Mouse (Mus musculus) liver, adult 2 months (tissue): ENCODE data around the gene Cdc6.

ENCODE experiments used
- CTCF ChIP-seq: fragments of 200-500 bp; IDR thresholded peaks from 2 replicates; pipeline ENCODE4 v1.5.1; 2011; ENCODE audit warnings: low read depth, low read length, control low read depth
- POLR2A ChIP-seq: fragments of 200-500 bp; IDR thresholded peaks from 2 replicates; pipeline ENCODE4 v1.6.1; 2011; ENCODE audit warnings: low read length, control low read depth; ENCODE audit not compliant: insufficient read depth; ENCODE audit errors: extremely low read depth

DNA sequence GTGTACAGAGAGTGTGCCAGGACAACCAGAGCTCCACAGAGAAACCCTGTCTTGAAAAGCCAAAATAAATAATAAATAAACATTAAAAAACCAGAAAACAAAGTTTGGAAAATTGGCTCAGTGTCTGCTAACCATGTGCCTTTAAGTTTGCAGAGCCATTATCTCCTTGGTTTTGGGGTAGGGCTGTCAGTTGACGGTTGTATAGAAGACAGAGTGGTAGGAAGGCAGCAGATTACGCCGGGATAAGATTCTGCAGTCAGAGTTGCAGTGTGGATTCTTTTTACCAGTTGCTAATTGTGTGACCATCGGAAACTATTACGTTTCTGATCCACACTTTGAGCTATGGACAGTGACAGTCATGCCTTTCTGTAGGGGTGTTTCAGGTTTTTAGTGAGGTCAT, 17.6 kb upstream of the Cdc6 start:
- no peak for TF ChIP-seq CTCF
- TF ChIP-seq POLR2A, result no peak
